Mouse (Mus musculus): ENCODE data around the gene Lce1g. TPM values are rescaled to one million over a fixed set of nuclear protein-coding genes. Genes with fewer than 3 reads are reported as not detected.

Gene Lce1g
- polyA plus RNA-seq, 1 experiment from 2014 or later = not detected

DNA sequence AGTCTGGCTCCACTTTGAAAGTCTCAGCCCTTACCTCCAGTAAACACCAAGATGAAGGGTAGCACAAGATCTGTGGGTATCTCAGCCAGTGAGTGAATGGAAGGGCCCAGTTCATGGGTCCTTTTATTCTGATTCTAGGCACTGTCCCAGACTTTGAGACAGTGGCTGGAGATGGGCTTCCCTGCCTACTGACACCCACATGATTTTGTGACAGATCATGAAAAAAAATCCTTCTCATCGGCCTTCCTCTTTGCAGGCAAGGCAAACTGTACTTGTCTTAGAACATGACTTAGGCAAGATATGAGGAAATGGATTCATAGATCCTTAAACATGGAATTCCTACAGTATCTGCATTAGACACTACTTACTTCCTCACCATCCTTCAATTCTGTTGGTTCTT, 13.1 kb downstream of the Lce1g start, which contains the start of gene Gm38119:
Gene Gm38119 (minus strand): TSS at position 101 of the 400 bp plus-strand sequence.
- Histone ChIP-seq H3K9ac (replicated peaks) (no peak within 1 kb of the TSS), H3K9me3 (ENCODE audit: low read length) (no peaks in the 10 kb centered on the region), H3K27ac (ENCODE audit: low read depth) (no peak within 1 kb of the TSS), H3K4me3 (ENCODE audit: low read depth, low read length) (no peak within 1 kb of the TSS), H3K4me1 (ENCODE audit: insufficient read depth) (no peaks in the 10 kb centered on the region), H3K27me3 (ENCODE audit: insufficient read depth, low read length) (no peaks in the 10 kb centered on the region), H3K4me2 (ENCODE audit: low read depth, low read length) (no peak within 1 kb of the TSS), H3K36me3 (replicated peaks; ENCODE audit: insufficient read depth, low read length) (no peaks in the 10 kb centered on the region)
- no peak for ATAC-seq
- TF ChIP-seq CTCF (IDR thresholded peaks at IDR 0.05; ENCODE audit: low read depth) = no peak
- no peak for TF ChIP-seq EP300 (IDR thresholded peaks at IDR 0.05; ENCODE audit: low read depth)
- no peak for DNase-seq
- WGBS (ENCODE audit: insufficient replicate concordance) = 33% methylated on average over 1 of the region's 1 CpGs

DNA sequence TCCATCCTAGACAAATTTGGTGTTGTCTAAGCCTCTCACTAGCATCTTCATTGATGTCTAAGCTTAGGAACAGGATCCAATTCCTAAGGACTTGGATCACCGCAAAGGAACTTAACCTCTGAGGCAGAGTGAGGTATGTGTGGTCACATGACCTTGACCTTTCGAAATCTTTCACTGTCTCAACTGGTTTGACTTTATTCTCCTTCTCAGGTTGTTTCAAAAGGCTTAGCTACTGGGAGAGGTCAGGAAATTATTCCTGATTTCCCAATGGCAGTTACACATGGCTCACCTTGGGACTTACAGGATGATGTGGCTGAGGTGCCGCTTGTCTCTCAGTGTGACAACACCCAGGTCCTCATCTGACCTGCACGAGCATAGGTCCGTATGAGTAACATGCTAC, 29.5 kb downstream of the Lce1g start:
- no peak for DNase-seq
- TF ChIP-seq EP300 (IDR thresholded peaks at IDR 0.05; ENCODE audit: low read depth) (no peak), CTCF (IDR thresholded peaks at IDR 0.05; ENCODE audit: low read depth) (no peak)
- Histone ChIP-seq H3K36me3 (replicated peaks; ENCODE audit: insufficient read depth, low read length) (no peaks in the 10 kb centered on the region), H3K4me1 (ENCODE audit: insufficient read depth) (no peaks in the 10 kb centered on the region), H3K4me3 (ENCODE audit: low read depth, low read length) (no peak overlapping the region), H3K27ac (ENCODE audit: low read depth) (no peak overlapping the region), H3K27me3 (ENCODE audit: insufficient read depth, low read length) (no peaks in the 10 kb centered on the region), H3K9ac (replicated peaks) (no peak overlapping the region), H3K4me2 (ENCODE audit: low read depth, low read length) (no peak overlapping the region), H3K9me3 (ENCODE audit: low read length) (no peaks in the 10 kb centered on the region)
- WGBS (ENCODE audit: insufficient replicate concordance) = 80% methylated on average over 5 of the region's 5 CpGs
- no peak for ATAC-seq

DNA sequence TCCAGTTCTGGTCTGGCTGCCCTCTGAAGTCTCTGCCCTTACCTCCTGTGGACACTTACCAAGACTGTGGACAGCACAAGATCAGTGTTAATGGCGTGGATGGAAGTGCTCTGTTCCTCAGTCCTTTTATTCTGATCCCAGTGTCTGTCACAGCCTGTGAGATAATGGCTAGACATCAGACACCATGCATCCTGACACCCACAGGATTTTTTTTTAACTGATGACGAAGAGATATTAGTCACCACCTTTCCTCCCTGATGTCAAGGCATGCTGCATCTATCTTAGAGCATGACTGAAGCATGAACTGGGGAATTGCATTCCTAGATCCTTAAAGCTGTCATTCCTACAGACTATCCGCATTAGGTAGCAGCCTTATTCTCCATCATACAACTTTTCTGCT, 31.9 kb downstream of the Lce1g start, which contains the start of gene Lce1f:
Gene Lce1f (minus strand): TSS at position 101 of the 400 bp plus-strand sequence.
- H3K4me2 ChIP-seq (ENCODE audit: low read depth, low read length) = no peak within 1 kb of the TSS
- H3K9ac ChIP-seq (replicated peaks) = no peak within 1 kb of the TSS
- TF ChIP-seq CTCF (IDR thresholded peaks at IDR 0.05; ENCODE audit: low read depth) = no peak
- no peak for TF ChIP-seq EP300 (IDR thresholded peaks at IDR 0.05; ENCODE audit: low read depth)
- DNase-seq (no peak), ATAC-seq (no peak)
- H3K27me3 ChIP-seq (ENCODE audit: insufficient read depth, low read length) = no peaks in the 10 kb centered on the region
- H3K4me3 ChIP-seq (ENCODE audit: low read depth, low read length) = no peak within 1 kb of the TSS
- H3K9me3 ChIP-seq (ENCODE audit: low read length) = no peaks in the 10 kb centered on the region
- WGBS (ENCODE audit: insufficient replicate concordance) = 60% methylated on average over 3 of the region's 3 CpGs
- H3K36me3 ChIP-seq (replicated peaks; ENCODE audit: insufficient read depth, low read length) = no peaks in the 10 kb centered on the region
- no peak within 1 kb of the TSS for H3K27ac ChIP-seq (ENCODE audit: low read depth)
- H3K4me1 ChIP-seq (ENCODE audit: insufficient read depth) = no peaks in the 10 kb centered on the region

DNA sequence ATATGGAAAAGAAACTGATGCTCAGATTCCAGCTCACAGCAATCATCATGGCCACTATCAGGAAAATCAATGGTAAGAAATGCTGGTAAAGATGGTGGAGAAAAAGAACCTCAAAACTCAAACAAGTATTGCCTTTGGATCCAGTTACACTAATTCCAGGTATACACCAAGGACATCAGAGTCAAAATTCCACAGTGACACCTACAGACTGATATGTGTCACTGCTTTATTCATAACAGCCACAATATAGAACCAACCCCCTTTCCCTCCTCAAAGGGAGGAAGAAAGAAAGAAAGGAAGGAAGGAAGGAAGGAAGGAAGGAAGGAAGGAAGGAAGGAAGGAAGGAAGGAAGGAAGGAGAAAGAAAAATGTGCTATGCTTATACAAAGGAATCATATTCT, 37.0 kb downstream of the Lce1g start:
- H3K27ac ChIP-seq (ENCODE audit: low read depth) = no peak overlapping the region
- no peaks in the 10 kb centered on the region for H3K9me3 ChIP-seq (ENCODE audit: low read length)
- H3K4me3 ChIP-seq (ENCODE audit: low read depth, low read length) = no peak overlapping the region
- DNase-seq (no peak), ATAC-seq (no peak)
- no peaks in the 10 kb centered on the region for H3K27me3 ChIP-seq (ENCODE audit: insufficient read depth, low read length)
- no peak overlapping the region for H3K9ac ChIP-seq (replicated peaks)
- H3K4me2 ChIP-seq (ENCODE audit: low read depth, low read length) = no peak overlapping the region
- H3K36me3 ChIP-seq (replicated peaks; ENCODE audit: insufficient read depth, low read length) = no peaks in the 10 kb centered on the region
- TF ChIP-seq CTCF (IDR thresholded peaks at IDR 0.05; ENCODE audit: low read depth) = 0 out of 2 replicates have a peak, but pooled peaks have one; percentile 10
- TF ChIP-seq EP300 (IDR thresholded peaks at IDR 0.05; ENCODE audit: low read depth) = no peak
- H3K4me1 ChIP-seq (ENCODE audit: insufficient read depth) = no peaks in the 10 kb centered on the region

DNA sequence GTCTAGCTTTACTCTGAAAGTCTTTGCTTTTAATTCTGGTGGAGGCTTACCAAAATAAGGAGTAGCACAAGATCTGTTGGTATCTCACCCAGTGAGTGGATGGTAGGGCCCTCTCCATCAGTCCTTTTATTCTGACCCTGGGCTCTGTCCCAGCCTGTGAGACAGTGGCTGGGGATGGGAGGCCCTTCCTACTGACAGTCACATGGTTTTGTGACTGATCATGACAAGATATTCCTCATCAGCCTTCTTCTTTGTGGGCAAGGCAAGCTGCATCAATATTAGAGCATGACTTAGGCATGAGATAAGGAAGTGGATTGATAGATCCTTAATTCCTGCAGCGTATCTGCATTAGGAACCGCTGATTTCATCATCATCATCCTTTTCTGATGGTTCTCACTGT, 43.2 kb downstream of the Lce1g start, which contains the start of gene Lce1e:
Gene Lce1e (minus strand): TSS at position 101 of the 400 bp plus-strand sequence.
- H3K27me3 ChIP-seq (ENCODE audit: insufficient read depth, low read length) = no peaks in the 10 kb centered on the region
- no peak for TF ChIP-seq CTCF (IDR thresholded peaks at IDR 0.05; ENCODE audit: low read depth)
- no peak for TF ChIP-seq EP300 (IDR thresholded peaks at IDR 0.05; ENCODE audit: low read depth)
- no peak within 1 kb of the TSS for H3K4me3 ChIP-seq (ENCODE audit: low read depth, low read length)
- no peak within 1 kb of the TSS for H3K27ac ChIP-seq (ENCODE audit: low read depth)
- H3K9me3 ChIP-seq (ENCODE audit: low read length) = no peaks in the 10 kb centered on the region
- no peak for DNase-seq
- no peak for ATAC-seq
- H3K9ac ChIP-seq (replicated peaks) = no peak within 1 kb of the TSS
- WGBS (ENCODE audit: insufficient replicate concordance) = 70% methylated on average over 2 of the region's 2 CpGs
- no peak within 1 kb of the TSS for H3K4me2 ChIP-seq (ENCODE audit: low read depth, low read length)
- H3K4me1 ChIP-seq (ENCODE audit: insufficient read depth) = no peaks in the 10 kb centered on the region
- H3K36me3 ChIP-seq (replicated peaks; ENCODE audit: insufficient read depth, low read length) = no peaks in the 10 kb centered on the region

Other genes with a start within 250 kb of the Lce1g start
- not detected in 2 replicates for gene 2310046K23Rik, start 217.8 kb downstream of the Lce1g start, polyA plus RNA-seq (2015; fragmentation: Nextera tagmentation; extraction: Ambion mirVana)
- not detected in 2 replicates for gene Ivl, start 178.6 kb downstream of the Lce1g start, polyA plus RNA-seq (2015; fragmentation: Nextera tagmentation; extraction: Ambion mirVana)
- gene Smcp, start 163.3 kb downstream of the Lce1g start, polyA plus RNA-seq (2015; fragmentation: Nextera tagmentation; extraction: Ambion mirVana) = 5.1 and 6.3 TPM in 2 replicates
- gene 2210017I01Rik, start 144.8 kb downstream of the Lce1g start, polyA plus RNA-seq (2015; fragmentation: Nextera tagmentation; extraction: Ambion mirVana) = not detected in 2 replicates
- not detected in 2 replicates for gene Lce6a, start 130.7 kb downstream of the Lce1g start, polyA plus RNA-seq (2015; fragmentation: Nextera tagmentation; extraction: Ambion mirVana)
- gene Lce1a1, start 104.0 kb downstream of the Lce1g start, polyA plus RNA-seq (2015; fragmentation: Nextera tagmentation; extraction: Ambion mirVana) = not detected in 2 replicates
- gene Lce1b, start 95.4 kb downstream of the Lce1g start, polyA plus RNA-seq (2015; fragmentation: Nextera tagmentation; extraction: Ambion mirVana) = not detected in 2 replicates
- gene Lce1a2, start 82.0 kb downstream of the Lce1g start, polyA plus RNA-seq (2015; fragmentation: Nextera tagmentation; extraction: Ambion mirVana) = not detected in 2 replicates
- gene Lce1c, start 73.1 kb downstream of the Lce1g start, polyA plus RNA-seq (2015; fragmentation: Nextera tagmentation; extraction: Ambion mirVana) = not detected in 2 replicates
- not detected in 2 replicates for gene Lce1d, start 65.1 kb downstream of the Lce1g start, polyA plus RNA-seq (2015; fragmentation: Nextera tagmentation; extraction: Ambion mirVana)
- gene Lce1e, start 43.3 kb downstream of the Lce1g start, polyA plus RNA-seq (2015; fragmentation: Nextera tagmentation; extraction: Ambion mirVana) = not detected in 2 replicates
- gene Lce1f, start 32.0 kb downstream of the Lce1g start, polyA plus RNA-seq (2015; fragmentation: Nextera tagmentation; extraction: Ambion mirVana) = not detected in 2 replicates
- gene Gm38119, start 13.2 kb downstream of the Lce1g start, polyA plus RNA-seq (2015; fragmentation: Nextera tagmentation; extraction: Ambion mirVana) = not detected in 2 replicates
- gene Lce1h, start 12.7 kb upstream of the Lce1g start, polyA plus RNA-seq (2015; fragmentation: Nextera tagmentation; extraction: Ambion mirVana) = not detected in 2 replicates
- not detected in 2 replicates for gene Lce1i, start 26.6 kb upstream of the Lce1g start, polyA plus RNA-seq (2015; fragmentation: Nextera tagmentation; extraction: Ambion mirVana)
- not detected in 2 replicates for gene Lce1j, start 38.2 kb upstream of the Lce1g start, polyA plus RNA-seq (2015; fragmentation: Nextera tagmentation; extraction: Ambion mirVana)
- gene Lce1k, start 55.6 kb upstream of the Lce1g start, polyA plus RNA-seq (2015; fragmentation: Nextera tagmentation; extraction: Ambion mirVana) = not detected in 2 replicates
- not detected in 2 replicates for gene Kprp, start 74.9 kb upstream of the Lce1g start, polyA plus RNA-seq (2015; fragmentation: Nextera tagmentation; extraction: Ambion mirVana)
- gene Lce1l, start 98.9 kb upstream of the Lce1g start, polyA plus RNA-seq (2015; fragmentation: Nextera tagmentation; extraction: Ambion mirVana) = not detected in 2 replicates
- gene 2310050C09Rik, start 117.9 kb upstream of the Lce1g start, polyA plus RNA-seq (2015; fragmentation: Nextera tagmentation; extraction: Ambion mirVana) = not detected in 2 replicates
- not detected in 2 replicates for gene Lce3a, start 173.9 kb upstream of the Lce1g start, polyA plus RNA-seq (2015; fragmentation: Nextera tagmentation; extraction: Ambion mirVana)
- gene Lce3b, start 180.6 kb upstream of the Lce1g start, polyA plus RNA-seq (2015; fragmentation: Nextera tagmentation; extraction: Ambion mirVana) = not detected in 2 replicates
- gene Lce3c, start 192.1 kb upstream of the Lce1g start, polyA plus RNA-seq (2015; fragmentation: Nextera tagmentation; extraction: Ambion mirVana) = not detected in 2 replicates
- not detected in 2 replicates for gene Lce3d, start 205.1 kb upstream of the Lce1g start, polyA plus RNA-seq (2015; fragmentation: Nextera tagmentation; extraction: Ambion mirVana)
- not detected in 2 replicates for gene Lce3e, start 214.7 kb upstream of the Lce1g start, polyA plus RNA-seq (2015; fragmentation: Nextera tagmentation; extraction: Ambion mirVana)
- not detected in 2 replicates for gene Lce3f, start 239.9 kb upstream of the Lce1g start, polyA plus RNA-seq (2015; fragmentation: Nextera tagmentation; extraction: Ambion mirVana)